9 mouse cellular contexts compared by ENCODE assay signal in genomic region chr1:167691911-167692682, GRCm38 (mm10). TPM values are rescaled to one million over a fixed set of nuclear protein-coding genes. Genes with fewer than 3 reads are reported as not detected.
A peak's percentile ranks its signal among the peaks of the same experiment; 100 is the strongest.
DNase-seq lines count a peak whose midpoint lies in the region; ATAC-seq and TF ChIP-seq lines count a peak whose summit lies in the region.
"Had no signal": no experiment of that assay in that cellular context is flagged by ENCODE, and none has a peak within 500 bp of the region (broad histone marks: within the 10 kb centered on the region; RNA-seq: fewer than 3 reads in every experiment).

No protein-coding gene starts in this region.

- WGBS in forebrain, postnatal 0 days, result 3% methylated on average over 44 of the region's 44 CpGs
- whole genome bisulfite sequencing in liver, postnatal 0 days (ENCODE audit: insufficient replicate concordance), result 1% methylated on average over 44 of the region's 44 CpGs

- H3K27ac ChIP-seq in ES-Bruce4 (ENCODE audit: insufficient read depth, low read length), result no peak overlapping the region
- no peak overlapping the region for H3K27ac ChIP-seq in forebrain, postnatal 0 days (ENCODE audit: low read depth, low read length)
- no peak overlapping the region for H3K27ac ChIP-seq in liver, postnatal 0 days (ENCODE audit: low read depth)

- ATAC-seq in forebrain, postnatal 0 days, result no peak
- no peak for ATAC-seq in liver, postnatal 0 days

- H3K9ac ChIP-seq in ES-Bruce4 (ENCODE audit: low read depth, poor library complexity, severe bottlenecking), result no peak overlapping the region
- no peak overlapping the region for H3K9ac ChIP-seq in forebrain, postnatal 0 days
- H3K9ac ChIP-seq in liver, postnatal 0 days (replicated peaks), result no peak overlapping the region

- no peaks in the 10 kb centered on the region for H3K4me1 ChIP-seq in ES-Bruce4 (ENCODE audit: control insufficient read depth, insufficient read depth, low read length)
- no peaks in the 10 kb centered on the region for H3K4me1 ChIP-seq in forebrain, postnatal 0 days (ENCODE audit: insufficient read depth)
- H3K4me1 ChIP-seq in liver, postnatal 0 days (ENCODE audit: insufficient read depth), result no peaks in the 10 kb centered on the region

- no peaks in the 10 kb centered on the region for H3K9me3 ChIP-seq in ES-Bruce4 (replicated peaks; ENCODE audit: control insufficient read depth, insufficient read depth, low read length, poor library complexity, severe bottlenecking)
- no peaks in the 10 kb centered on the region for H3K9me3 ChIP-seq in forebrain, postnatal 0 days (ENCODE audit: low read length)
- no peaks in the 10 kb centered on the region for H3K9me3 ChIP-seq in liver, postnatal 0 days (ENCODE audit: low read length)

- peak; percentile 29 to 35 for DNase-seq in cerebellum, postnatal 14 days
- DNase-seq in cerebellum, adult 9-10 months, result no peak
- peak; percentile 41 for DNase-seq in forebrain, postnatal 0 days
- DNase-seq in liver, postnatal 0 days, result no peak
- no peak for DNase-seq in layer of hippocampus, adult 18-20 months (ENCODE audit: low spot score in 2 of 2)
- no peak for DNase-seq in ovary, postnatal 36 days (ENCODE audit: low spot score)
- DNase-seq in cerebellum, postnatal 36 days, result no peak

- TF ChIP-seq CTCF in ES-Bruce4 (IDR thresholded peaks at IDR 0.05; ENCODE audit: low read depth, low read length), result no peak
- TF ChIP-seq CTCF in forebrain, postnatal 0 days (IDR thresholded peaks at IDR 0.05; ENCODE audit: low read depth), result no peak
- TF ChIP-seq CTCF in liver, postnatal 0 days (IDR thresholded peaks at IDR 0.05; ENCODE audit: low read depth), result no peak

- no peaks in the 10 kb centered on the region for H3K36me3 ChIP-seq in ES-Bruce4 (ENCODE audit: control insufficient read depth, insufficient read depth, low read length, poor library complexity, severe bottlenecking)
- no peaks in the 10 kb centered on the region for H3K36me3 ChIP-seq in forebrain, postnatal 0 days (ENCODE audit: insufficient read depth)
- no peaks in the 10 kb centered on the region for H3K36me3 ChIP-seq in liver, postnatal 0 days (replicated peaks; ENCODE audit: insufficient read depth, low read length)

- TF ChIP-seq POLR2A in ES-Bruce4 (IDR thresholded peaks at IDR 0.05; ENCODE audit: insufficient read depth, low read length), result no peak

- peaks cover 23% of the 10 kb centered on the region for H3K27me3 ChIP-seq in ES-Bruce4 (ENCODE audit: control insufficient read depth, insufficient read depth, low read length, poor library complexity, severe bottlenecking)
- peaks cover 84% of the 10 kb centered on the region for H3K27me3 ChIP-seq in forebrain, postnatal 0 days (ENCODE audit: insufficient read depth, low read length)
- peaks cover 84% of the 10 kb centered on the region for H3K27me3 ChIP-seq in liver, postnatal 0 days (ENCODE audit: insufficient read depth, low read length)

- H3K4me3 ChIP-seq in ES-Bruce4 (ENCODE audit: low read depth, low read length), result peak overlapping the region; percentile 20
- H3K4me3 ChIP-seq in forebrain, postnatal 0 days (ENCODE audit: low read depth, low read length), result peak overlapping the region; percentile 9; the same call in 1 of the 2 replicates
- peak overlapping the region; percentile 10; the same call in 1 of the 2 replicates for H3K4me3 ChIP-seq in liver, postnatal 0 days (ENCODE audit: low read depth, low read length)

- no peak for TF ChIP-seq EP300 in ES-Bruce4 (IDR thresholded peaks at IDR 0.05; ENCODE audit: insufficient read depth, low read depth, low read length)
- TF ChIP-seq EP300 in liver, postnatal 0 days (IDR thresholded peaks at IDR 0.05; ENCODE audit: low read depth), result no peak

- no peak overlapping the region for H3K4me2 ChIP-seq in forebrain, postnatal 0 days (ENCODE audit: low read depth)
- peak overlapping the region; percentile 40 for H3K4me2 ChIP-seq in liver, postnatal 0 days (ENCODE audit: low read depth, low read length)

RNA-seq across cellular contexts. Expression of gene Lmx1a, which starts 3.1 kb away (rescaled TPM):
- polyA plus RNA-seq in ES-Bruce4 (2011; ENCODE audit: insufficient read depth, insufficient read length, low read depth, missing spikeins), result 0.18 and 0.21 TPM in 2 replicates
- total RNA-seq in forebrain, postnatal 0 days (2014; rRNA removed), result 1.2 and 5.2 TPM in 2 replicates
- polyA plus RNA-seq in forebrain, postnatal 0 days (2015; fragmentation: Nextera tagmentation; extraction: Ambion mirVana), result 0.54 and 1.5 TPM in 2 replicates
- not detected in 2 replicates for polyA plus RNA-seq in liver, postnatal 0 days (2015; fragmentation: Nextera tagmentation; extraction: Ambion mirVana)
- total RNA-seq in layer of hippocampus, adult 18-20 months (2021), result under 1 TPM in 1 of 2 experiments, not detected in 1; 0.10 TPM
- total RNA-seq: left cerebral cortex, postnatal 10 days had no signal

Comparison
In these comparisons a context has a peak if more than half of its experiments do, and no peak if none do; other contexts are left out.
1. DNase-seq: peak in cerebellum, postnatal 14 days (2 of 2) and forebrain, postnatal 0 days (single experiment); none in cerebellum, adult 9-10 months (single experiment), liver, postnatal 0 days (single experiment), layer of hippocampus, adult 18-20 months (0 of 2), ovary, postnatal 36 days (single experiment) and cerebellum, postnatal 36 days (0 of 2).
2. Peak in every context shown above with its lines, with median percentiles within 50 percentile points of each other: H3K4me3 ChIP-seq.